Mouse (Mus musculus): ENCODE results near the gene Bax.

Bax gene

DNA sequence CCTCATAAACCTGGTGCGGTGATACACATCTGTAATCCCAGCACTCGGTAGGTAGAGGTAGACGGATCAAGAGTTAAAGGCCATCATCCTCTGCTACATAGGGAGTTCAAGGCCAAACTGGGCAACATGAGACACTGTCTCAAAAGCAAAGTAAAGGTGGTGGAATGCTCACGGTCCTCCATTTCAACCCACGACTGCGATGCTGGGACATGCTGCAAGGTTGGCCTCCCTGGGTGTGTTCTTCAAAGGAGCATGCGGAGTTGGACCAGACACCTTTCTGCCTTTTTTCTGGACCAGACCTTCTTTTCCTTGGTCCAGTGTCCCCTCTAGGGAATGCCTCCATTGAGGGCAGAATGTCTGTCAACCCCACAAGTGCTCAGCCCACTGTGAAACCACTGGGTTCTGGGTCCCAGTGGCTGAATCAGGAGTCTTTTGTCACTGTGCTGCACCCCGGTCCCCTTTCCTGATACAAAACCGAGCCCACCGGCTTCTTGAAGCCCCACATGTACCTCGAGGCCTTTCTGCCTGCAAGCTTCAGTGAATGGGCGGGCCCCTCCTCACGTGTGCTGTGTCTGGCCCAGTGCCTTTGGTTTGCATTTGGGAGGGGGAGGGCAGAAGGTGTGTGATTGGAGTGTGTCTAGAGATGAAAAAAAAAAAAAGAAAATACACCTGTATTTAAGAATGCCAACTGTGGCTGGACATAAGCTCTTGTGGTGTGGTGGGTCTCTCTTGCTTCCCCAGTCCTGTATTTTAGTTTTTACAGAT lies 10.6 kb downstream of the Bax start:
- no peak for DNase-seq

- no peak for DNase-seq
Observed at GRCm38 (mm10) chr7:45454971-45455370, 11.7 kb downstream of the Bax start.

- DNase-seq: peak; percentile 93 to 95
Observed at GRCm38 (mm10) chr7:45451344-45451982, 15.2 kb downstream of the Bax start.

DNA sequence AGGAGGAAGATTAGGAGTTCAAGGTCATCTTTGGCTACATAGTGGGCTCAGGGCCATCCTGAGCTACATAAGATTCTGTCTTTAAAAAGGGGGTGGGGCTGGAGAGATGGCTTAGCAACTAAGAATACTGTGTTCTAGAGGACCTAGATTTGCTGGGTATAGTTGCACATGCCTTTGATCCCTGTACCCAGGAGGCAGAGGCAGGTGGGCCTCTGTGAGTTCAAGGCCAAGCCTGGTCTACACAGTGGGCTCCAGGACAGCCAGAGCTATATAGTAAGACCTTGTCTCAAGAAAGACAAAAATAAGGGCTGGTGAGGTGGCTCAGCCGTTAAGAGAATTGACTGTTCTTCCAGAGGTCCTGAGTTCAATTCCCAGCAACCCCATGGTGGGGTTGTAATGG lies 16.7 kb downstream of the Bax start:
- DNase-seq: no peak

- DNase-seq: peak; percentile 71 to 76
Observed at GRCm38 (mm10) chr7:45447325-45447990, 19.2 kb downstream of the Bax start.

GRCm38 (mm10) chr7:45446589-45446988 lies 20.1 kb downstream of the Bax start:
- no peak for DNase-seq

- DNase-seq: no peak
Observed at GRCm38 (mm10) chr7:45443526-45444420, 22.9 kb downstream of the Bax start.

DNA sequence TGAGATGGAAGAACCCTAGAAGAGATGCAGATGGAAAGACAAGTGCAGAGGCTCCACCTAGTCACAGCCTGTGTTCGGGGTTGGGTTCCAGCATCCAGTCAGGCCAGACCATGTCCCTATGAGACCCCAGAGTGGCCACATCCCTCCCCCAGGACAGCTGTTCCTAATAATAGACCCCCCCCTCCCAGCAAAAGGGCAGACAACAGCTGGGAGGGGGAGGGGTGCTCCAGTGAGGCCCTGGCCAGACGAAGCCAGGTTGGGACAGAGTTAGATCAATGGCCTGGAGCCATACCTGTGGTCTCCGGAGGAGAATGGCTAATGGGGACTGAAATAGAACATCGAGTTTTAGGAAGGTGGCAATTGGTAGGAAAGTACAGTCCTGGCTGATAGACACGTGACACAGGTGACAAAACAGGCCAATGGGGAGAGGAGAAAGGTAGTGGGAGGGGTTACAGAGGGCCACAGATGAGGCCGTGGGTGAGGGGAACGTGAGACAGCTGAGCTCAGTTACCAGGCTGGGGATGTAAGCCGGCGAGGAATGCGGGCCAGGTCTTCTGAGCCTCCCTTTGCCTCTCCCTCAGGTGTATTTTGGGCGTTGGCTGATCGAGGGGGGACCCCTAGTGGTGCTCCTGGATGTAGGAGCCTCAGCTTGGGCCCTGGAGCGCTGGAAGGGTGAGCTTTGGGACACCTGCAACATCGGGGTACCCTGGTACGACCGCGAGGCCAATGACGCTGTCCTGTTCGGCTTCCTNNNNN lies 29.0 kb downstream of the Bax start, which contains the start of gene Ruvbl2:
Gene Ruvbl2 (minus strand): TSS at position 576 of the 756 bp plus-strand sequence.
- no peak for DNase-seq

GRCm38 (mm10) chr7:45437046-45437445 lies 29.7 kb downstream of the Bax start:
- no peak for DNase-seq

DNA sequence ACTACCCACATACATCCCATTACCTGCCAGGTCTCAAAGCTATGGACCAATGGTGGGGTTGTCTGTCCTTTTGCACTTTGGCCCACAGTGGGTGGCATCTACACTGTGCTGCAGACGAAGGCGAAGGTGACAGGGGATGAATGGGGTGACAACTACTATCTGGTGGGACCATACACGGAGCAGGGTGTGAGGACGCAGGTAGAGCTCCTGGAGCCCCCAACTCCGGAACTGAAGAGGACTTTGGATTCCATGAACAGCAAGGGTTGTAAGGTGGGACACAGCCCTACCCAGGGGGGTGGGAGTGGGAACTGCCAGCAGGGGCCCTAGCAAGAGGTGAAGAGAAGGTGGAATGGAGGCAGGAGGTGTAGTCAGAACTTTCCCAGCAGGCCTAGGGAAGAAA lies 30.3 kb downstream of the Bax start:
- DNase-seq: no peak

DNA sequence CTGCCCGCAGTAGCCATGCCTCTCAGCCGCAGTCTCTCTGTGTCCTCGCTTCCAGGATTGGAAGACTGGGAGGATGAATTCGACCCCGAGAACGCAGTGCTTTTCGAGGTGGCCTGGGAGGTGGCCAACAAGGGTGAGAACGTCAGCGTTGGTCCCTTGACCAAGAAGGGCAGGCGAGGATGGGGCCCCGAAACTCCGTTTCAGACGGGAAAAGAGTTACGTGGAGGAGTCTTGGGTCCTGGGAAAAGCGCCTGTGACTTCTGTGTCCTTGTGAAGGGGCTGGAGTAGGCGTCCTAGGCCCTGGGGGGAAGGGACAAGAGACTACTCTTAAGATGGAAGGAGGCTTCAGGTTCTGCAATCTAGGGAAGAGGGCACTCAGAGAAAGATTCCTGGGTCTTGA lies 31.7 kb downstream of the Bax start:
- DNase-seq: no peak

- peak; percentile 100 for DNase-seq
Observed at GRCm38 (mm10) chr7:45434203-45435015, 32.3 kb downstream of the Bax start, which contains the start of gene Gys1. TSS of gene Gys1 (plus strand) at chr7:45434844.

DNA sequence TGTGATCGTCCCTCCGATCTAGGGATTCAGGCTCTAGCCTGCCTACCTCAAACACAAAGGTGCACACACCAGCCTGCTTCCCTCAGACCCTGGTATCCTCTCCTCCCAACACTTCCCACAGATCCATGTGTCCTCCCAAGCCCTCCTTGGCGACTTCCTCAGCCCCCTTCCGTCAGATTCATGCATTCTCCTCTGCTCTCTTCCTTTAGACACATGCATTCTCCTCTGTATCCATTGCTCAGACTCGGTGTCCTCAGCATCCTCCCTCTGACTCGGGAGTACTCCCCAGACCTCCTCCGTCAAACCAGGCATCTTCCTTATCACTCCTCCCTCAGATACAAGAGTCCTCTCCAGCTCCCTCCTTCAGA lies 32.9 kb downstream of the Bax start:
- no peak for DNase-seq

- no peak for DNase-seq
Observed at GRCm38 (mm10) chr7:45426556-45426955, 40.1 kb downstream of the Bax start.

GRCm38 (mm10) chr7:45421194-45421593 lies 45.5 kb downstream of the Bax start:
- DNase-seq: no peak

- DNase-seq: no peak
Observed at GRCm38 (mm10) chr7:45420615-45420919, 46.1 kb downstream of the Bax start, which contains the start of gene Lhb. TSS of gene Lhb (plus strand) at chr7:45420820.

- no peak for DNase-seq
Observed at GRCm38 (mm10) chr7:45419859-45420614, 46.7 kb downstream of the Bax start.

GRCm38 (mm10) chr7:45417962-45418492 lies 48.7 kb downstream of the Bax start:
- peak in 1 of 2 experiments; percentile 33 for DNase-seq

DNA sequence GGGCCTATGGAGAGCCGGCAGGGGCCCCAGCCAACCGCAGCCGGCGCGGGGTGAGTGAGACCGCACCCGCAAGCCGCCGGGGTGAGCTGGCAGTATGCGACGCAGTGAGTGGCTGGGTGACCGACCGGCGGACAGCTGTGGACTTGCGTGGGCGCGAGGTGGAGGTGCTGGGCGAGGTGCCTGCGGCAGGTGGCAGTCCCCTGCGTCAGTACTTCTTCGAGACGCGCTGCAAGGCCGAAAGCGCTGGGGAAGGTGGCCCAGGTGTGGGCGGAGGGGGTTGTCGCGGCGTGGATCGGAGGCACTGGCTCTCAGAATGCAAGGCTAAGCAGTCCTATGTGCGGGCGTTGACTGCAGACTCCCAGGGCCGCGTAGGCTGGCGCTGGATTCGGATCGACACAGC lies 51.1 kb downstream of the Bax start:
- no peak for DNase-seq

GRCm38 (mm10) chr7:45414740-45415224 lies 51.9 kb downstream of the Bax start:
- no peak for DNase-seq
